Mouse (Mus musculus) heart, embryonic 10.5 days (tissue): Measurements from ENCODE around the gene Cdkl1. TPM values are rescaled to one million over a fixed set of nuclear protein-coding genes. Genes with fewer than 3 reads are reported as not detected.

ENCODE experiments used
- DNase-seq: peaks from one replicate; pipeline ENCODE4 v3.0.0-alpha.2; 2017; ENCODE audit warnings: low spot score
- H3K27ac ChIP-seq: fragments of 300-500 bp; sonication (generic); 2 replicates; pipeline ENCODE4 v1.5.1; 2016; ENCODE audit warnings: mild to moderate bottlenecking
- H3K27me3 ChIP-seq: fragments of 300-500 bp; sonication (generic); 2 replicates; pipeline ENCODE4 v1.6.1; 2016; ENCODE audit warnings: mild to moderate bottlenecking; ENCODE audit not compliant: poor library complexity, insufficient read depth, severe bottlenecking
- H3K36me3 ChIP-seq: fragments of 300-500 bp; sonication (generic); 2 replicates; pipeline ENCODE4 v1.6.1; 2016; ENCODE audit warnings: mild to moderate bottlenecking, moderate library complexity
- H3K4me1 ChIP-seq: fragments of 300-500 bp; sonication (generic); 2 replicates; pipeline ENCODE4 v1.6.1; 2016; ENCODE audit warnings: mild to moderate bottlenecking
- H3K4me3 ChIP-seq: fragments of 300-500 bp; sonication (generic); 2 replicates; pipeline ENCODE4 v1.5.1; 2016; ENCODE audit warnings: mild to moderate bottlenecking, moderate library complexity
- H3K9me3 ChIP-seq: fragments of 300-500 bp; sonication (generic); 2 replicates; pipeline ENCODE4 v1.6.1; 2016; ENCODE audit warnings: mild to moderate bottlenecking, moderate library complexity
- WGBS: fragments of 180-500 bp; shearing (Covaris S2); methylation state at CpG from one replicate; pipeline ENCODE4 v1.1.7; 2016; 5-methylcytosine and 5-hydroxymethylcytosine counted together
- microRNA counts: library from miRNA; unstranded; fragments of <30 nt; microRNA quantifications from one replicate; lab custom pipeline; 2017
- microRNA-seq: library from miRNA; unstranded; fragments of <30 nt; microRNA quantifications from one replicate; pipeline ENCODE4, GENCODE M21; 2017
- polyA plus RNA-seq: library from polyadenylated mRNA; unstranded; fragments of >200 nt; fragmentation: Nextera tagmentation; extraction: Ambion mirVana; gene quantifications from 2 replicates; pipeline ENCODE4 v1.2.1, GENCODE M21; 2016

Gene Cdkl1
- polyA plus RNA-seq, 1 experiment from 2014 or later: 3.6 TPM

GRCm38 (mm10) chr12:69724018-69724710 is 66.9 kb downstream of the Cdkl1 start:
- H3K4me3 ChIP-seq: peak overlapping the region; percentile 78
- H3K27ac ChIP-seq: peak overlapping the region; percentile 91
- H3K4me1 ChIP-seq: peaks cover 17% of the 10 kb centered on the region
- no peak for DNase-seq
- peaks cover 20% of the 10 kb centered on the region for H3K36me3 ChIP-seq
- peaks cover 6% of the 10 kb centered on the region for H3K9me3 ChIP-seq
- H3K27me3 ChIP-seq: no peaks in the 10 kb centered on the region
- 5% methylated on average over 24 of the region's 24 CpGs for WGBS

- peak overlapping the region; percentile 78 for H3K4me3 ChIP-seq
- H3K27ac ChIP-seq: no peak overlapping the region
- no peaks in the 10 kb centered on the region for H3K27me3 ChIP-seq
- WGBS: 61% methylated on average over 2 of the region's 2 CpGs
- H3K4me1 ChIP-seq: peaks cover 17% of the 10 kb centered on the region
- peaks cover 28% of the 10 kb centered on the region for H3K36me3 ChIP-seq
- DNase-seq: no peak
- H3K9me3 ChIP-seq: peaks cover 6% of the 10 kb centered on the region
Observed at GRCm38 (mm10) chr12:69723376-69723775, 67.7 kb downstream of the Cdkl1 start.

- H3K4me3 ChIP-seq: no peak overlapping the region
- 91% methylated on average over 3 of the region's 3 CpGs for WGBS
- peaks cover 6% of the 10 kb centered on the region for H3K9me3 ChIP-seq
- no peaks in the 10 kb centered on the region for H3K27me3 ChIP-seq
- no peak for DNase-seq
- peaks cover 17% of the 10 kb centered on the region for H3K4me1 ChIP-seq
- peaks cover 32% of the 10 kb centered on the region for H3K36me3 ChIP-seq
- no peak overlapping the region for H3K27ac ChIP-seq
Observed at GRCm38 (mm10) chr12:69722857-69723256, 68.2 kb downstream of the Cdkl1 start.

GRCm38 (mm10) chr12:69713628-69714027 is 77.4 kb downstream of the Cdkl1 start:
- Histone ChIP-seq H3K4me3 (no peak overlapping the region), H3K27me3 (no peaks in the 10 kb centered on the region), H3K36me3 (peaks cover 25% of the 10 kb centered on the region), H3K9me3 (no peaks in the 10 kb centered on the region), H3K4me1 (no peaks in the 10 kb centered on the region), H3K27ac (no peak overlapping the region)
- DNase-seq: no peak

- no peak for DNase-seq
- Histone ChIP-seq H3K4me1 (0 out of 2 replicates have a peak, but pooled peaks cover 4% of the 10 kb centered on the region), H3K27me3 (no peaks in the 10 kb centered on the region), H3K9me3 (no peaks in the 10 kb centered on the region), H3K36me3 (peaks cover 19% of the 10 kb centered on the region), H3K27ac (no peak overlapping the region), H3K4me3 (no peak overlapping the region)
- WGBS: 75% methylated on average over 11 of the region's 11 CpGs
Observed at GRCm38 (mm10) chr12:69704799-69705458, 86.1 kb downstream of the Cdkl1 start.

- Histone ChIP-seq H3K27me3 (no peaks in the 10 kb centered on the region), H3K4me1 (no peaks in the 10 kb centered on the region), H3K4me3 (no peak overlapping the region), H3K9me3 (no peaks in the 10 kb centered on the region), H3K36me3 (peaks cover 24% of the 10 kb centered on the region), H3K27ac (no peak overlapping the region)
- 81% methylated on average over 6 of the region's 6 CpGs for WGBS
- no peak for DNase-seq
Observed at GRCm38 (mm10) chr12:69698352-69698751, 92.7 kb downstream of the Cdkl1 start.

MicroRNA genes within 50 kb of the gene (microRNA counts, 519-probe panel; counts per million panel counts)
- not detected for microRNA mmu-miR-681 (lab: Ali Mortazavi, UCI)

Small RNA genes within 50 kb of the gene (microRNA-seq; reads per million reads assigned to microRNA genes)
- not detected for gene Mir681

Other genes starting within 250 kb of the Cdkl1 start
- gene Vcpkmt, start 208.2 kb downstream of the Cdkl1 start, polyA plus RNA-seq: 33.0 and 35.7 TPM in 2 replicates
- 5.6 and 6.8 TPM in 2 replicates for gene Sos2, start 109.4 kb downstream of the Cdkl1 start, polyA plus RNA-seq
- gene L2hgdh, start 66.4 kb downstream of the Cdkl1 start, polyA plus RNA-seq: 17.8 and 20.3 TPM in 2 replicates
- 27.6 and 33.2 TPM in 2 replicates for gene Atp5s, start 66.3 kb downstream of the Cdkl1 start, polyA plus RNA-seq
- gene Atl1, start 101.3 kb upstream of the Cdkl1 start, polyA plus RNA-seq: 5.5 and 6.5 TPM in 2 replicates
- gene Map4k5, start 101.9 kb upstream of the Cdkl1 start, polyA plus RNA-seq: 32.3 and 33.7 TPM in 2 replicates
- gene Sav1, start 195.7 kb upstream of the Cdkl1 start, polyA plus RNA-seq: 3.9 and 6.8 TPM in 2 replicates